Mouse (Mus musculus) Patski (cell line): ENCODE data around the gene Rnf10. TPM values are rescaled to one million over a fixed set of nuclear protein-coding genes. Genes with fewer than 3 reads are reported as not detected.

ENCODE experiments used
- ATAC-seq: fragments of 100-300 bp; one replicate; pipeline ENCODE4 v1.8.0; 2021
- CTCF ChIA-PET: fragments of 350-600 bp; sonication (Branson Sonifier 250); formaldehyde crosslinking; loops from one replicate; lab custom pipeline; 2022; ENCODE audit warnings: inconsistent platforms; lab: Charles Lee
- POLR2A ChIA-PET: fragments of 350-600 bp; sonication (Branson Sonifier 250); formaldehyde crosslinking; loops from one replicate; lab custom pipeline; 2022; ENCODE audit warnings: antibody characterized with exemption, inconsistent platforms; lab: Charles Lee
- DNase-seq: peaks from one replicate; pipeline ENCODE4 v3.0.0-alpha.2; 2011; ENCODE audit warnings: low read depth, low spot score
- H3K27me3 ChIP-seq: fragments of 371-371 bp; one replicate; pipeline ENCODE4 v1.5.1; 2021
- CTCF ChIP-seq: fragments of 100-300 bp; IDR thresholded peaks from one replicate; pipeline ENCODE4 v1.5.1; 2021
- in situ Hi-C: fragments of 300-500 bp; cut with MboI; formaldehyde crosslinking; loops from 3 replicates; pipeline ENCODE4 v1.11.1; 2018; ENCODE audit warnings: low pct_unique_long_range_greater_than_20kb, mixed read lengths
- polyA plus RNA-seq: library from polyadenylated mRNA; unstranded; gene quantifications from one replicate; pipeline ENCODE4 v1.2.3, GENCODE M21; 2021

The Rnf10 gene
- polyA plus RNA-seq, 1 experiment from 2014 or later, result 286 TPM

- in situ Hi-C loops, result no loop called here
- no peak for DNase-seq
- H3K27me3 ChIP-seq, result no peaks in the 10 kb centered on the region
- ATAC-seq, result no peak
- ChIA-PET POLR2A (interaction anchor here (0.6 to 2.6 kb wide), 6 partner anchors 11 to 42 kb away, joined by 3 to 11 read pairs (median 4); no protein-coding TSS in a partner anchor), CTCF (no interaction called here)
- no peak for TF ChIP-seq CTCF
These were observed 28.9 kb upstream of the Rnf10 start for GRCm38 (mm10) chr5:115301615-115302014.

- POLR2A ChIA-PET, result interaction anchor here (0.6 to 3.0 kb wide), 13 partner anchors 11 to 140 kb away, joined by 3 to 14 read pairs (median 4); partner anchors contain the start of genes Gatc, Rnf10 and Triap1
- in situ Hi-C loops, result no loop called here
- DNase-seq (peak; percentile 99), ATAC-seq (peak; percentile 93)
- no peaks in the 10 kb centered on the region for H3K27me3 ChIP-seq
- CTCF ChIA-PET, result interaction anchor here (0.6 kb wide), 1 partner anchor 19 kb away, joined by 3 read pairs; no protein-coding TSS in a partner anchor
- TF ChIP-seq CTCF, result no peak
These were observed 28.3 kb upstream of the Rnf10 start, which contains the start of gene Dynll1 for GRCm38 (mm10) chr5:115300792-115301614. Gene Dynll1 (minus strand): TSS chr5:115300999.

- in situ Hi-C loops, result no loop called here
- CTCF ChIA-PET, result no interaction called here
- TF ChIP-seq CTCF, result no peak
- POLR2A ChIA-PET, result interaction anchor here (0.6 to 3.0 kb wide), 15 partner anchors 12 to 264 kb away, joined by 3 to 14 read pairs (median 4); partner anchors contain the start of genes Gatc and Triap1
- no peaks in the 10 kb centered on the region for H3K27me3 ChIP-seq
- DNase-seq, result no peak
- ATAC-seq, result peak; percentile 6
These were observed 27.5 kb upstream of the Rnf10 start for GRCm38 (mm10) chr5:115300035-115300744.

GRCm38 (mm10) chr5:115296347-115296746 is 23.6 kb upstream of the Rnf10 start:
- no peaks in the 10 kb centered on the region for H3K27me3 ChIP-seq
- DNase-seq (no peak), ATAC-seq (no peak)
- ChIA-PET CTCF (interaction anchor here (0.6 to 3.2 kb wide), 3 partner anchors 21 to 35 kb away, joined by 3 to 13 read pairs (median 3); no protein-coding TSS in a partner anchor), POLR2A (no interaction called here)
- TF ChIP-seq CTCF, result no peak
- in situ Hi-C loops, result no loop called here

GRCm38 (mm10) chr5:115294173-115294572 is 21.5 kb upstream of the Rnf10 start:
- TF ChIP-seq CTCF, result no peak
- CTCF ChIA-PET, result interaction anchor here (1.0 to 1.4 kb wide), 3 partner anchors 19 to 26 kb away, joined by 3 to 4 read pairs (median 4); partner anchors contain the start of gene Rnf10
- ATAC-seq, result no peak

GRCm38 (mm10) chr5:115284735-115285134 is 12.0 kb upstream of the Rnf10 start:
- DNase-seq (no peak), ATAC-seq (no peak)
- ChIA-PET POLR2A (interaction anchor here (0.7 kb wide), 2 partner anchors 16 to 42 kb away, joined by 3 to 4 read pairs; partner anchors contain the start of genes Dynll1 and Srsf9), CTCF (no interaction called here)
- in situ Hi-C loops, result no loop called here
- no peaks in the 10 kb centered on the region for H3K27me3 ChIP-seq
- no peak for TF ChIP-seq CTCF

More at GRCm38 (mm10) chr5:115294173-115294572, 21.5 kb upstream of the Rnf10 start:
- POLR2A ChIA-PET, result interaction anchor here (0.6 kb wide), 1 partner anchor 13 kb away, joined by 4 read pairs; no protein-coding TSS in a partner anchor
- in situ Hi-C loops, result no loop called here
- H3K27me3 ChIP-seq, result no peaks in the 10 kb centered on the region
- DNase-seq, result no peak

- ATAC-seq (no peak), DNase-seq (no peak)
- TF ChIP-seq CTCF, result no peak
- in situ Hi-C loops, result no loop called here
- ChIA-PET CTCF (interaction anchor here (1.1 to 1.3 kb wide), 2 partner anchors 12 to 39 kb away, joined by 3 to 5 read pairs; no protein-coding TSS in a partner anchor), POLR2A (interaction anchor here (0.7 to 1.0 kb wide), 3 partner anchors 8 to 46 kb away, joined by 3 to 4 read pairs (median 3); partner anchors contain the start of gene Srsf9)
- H3K27me3 ChIP-seq, result no peaks in the 10 kb centered on the region
These were observed 7.5 kb upstream of the Rnf10 start for GRCm38 (mm10) chr5:115280050-115280687.

GRCm38 (mm10) chr5:115279226-115280049 is 6.7 kb upstream of the Rnf10 start, which contains the start of gene Coq5:
Gene Coq5 (plus strand): TSS chr5:115279666.
- ATAC-seq, result no peak
- no peak for DNase-seq
- ChIA-PET POLR2A (interaction anchor here (0.7 to 1.0 kb wide), 2 partner anchors 9 to 47 kb away, joined by 3 read pairs; partner anchors contain the start of gene Srsf9), CTCF (interaction anchor here (1.1 to 1.3 kb wide), 2 partner anchors 11 to 40 kb away, joined by 3 to 5 read pairs; no protein-coding TSS in a partner anchor)
- no peaks in the 10 kb centered on the region for H3K27me3 ChIP-seq
- TF ChIP-seq CTCF, result no peak
- in situ Hi-C loops, result no loop called here

GRCm38 (mm10) chr5:115278785-115279184 is 6.1 kb upstream of the Rnf10 start:
- no peak for TF ChIP-seq CTCF
- in situ Hi-C loops, result no loop called here
- ATAC-seq, result no peak
- DNase-seq, result no peak
- ChIA-PET POLR2A (no interaction called here), CTCF (no interaction called here)
- H3K27me3 ChIP-seq, result no peaks in the 10 kb centered on the region
